Mouse (Mus musculus): ENCODE results near the gene Bmp6. TPM values are rescaled to one million over a fixed set of nuclear protein-coding genes. Genes with fewer than 3 reads are reported as not detected.

Gene Bmp6
- polyA plus RNA-seq, 1 experiment from 2014 or later, result 1.0 TPM

- H3K9ac ChIP-seq (ENCODE audit: low read length), result no peak overlapping the region
- no peak for ATAC-seq (ENCODE audit: insufficient read depth, low FRiP score)
- no peaks in the 10 kb centered on the region for H3K9me3 ChIP-seq (replicated peaks; ENCODE audit: control insufficient read depth, low read length)
- H3K4me1 ChIP-seq (ENCODE audit: control insufficient read depth, insufficient read depth, low read length), result peaks cover 5% of the 10 kb centered on the region
- WGBS, result 78% methylated on average over 10 of the region's 10 CpGs
- H3K4me2 ChIP-seq (ENCODE audit: low read depth, low read length), result no peak overlapping the region
- H3K36me3 ChIP-seq (ENCODE audit: control insufficient read depth, insufficient read depth, low read length), result no peaks in the 10 kb centered on the region
- no peak overlapping the region for H3K27ac ChIP-seq (ENCODE audit: low read length)
- no peak overlapping the region for H3K4me3 ChIP-seq (replicated peaks; ENCODE audit: low read length)
- H3K27me3 ChIP-seq (ENCODE audit: control insufficient read depth, insufficient read depth, low read length), result no peaks in the 10 kb centered on the region
Measured at GRCm38 (mm10) chr13:38533461-38533860, 188.6 kb downstream of the Bmp6 start.

DNA sequence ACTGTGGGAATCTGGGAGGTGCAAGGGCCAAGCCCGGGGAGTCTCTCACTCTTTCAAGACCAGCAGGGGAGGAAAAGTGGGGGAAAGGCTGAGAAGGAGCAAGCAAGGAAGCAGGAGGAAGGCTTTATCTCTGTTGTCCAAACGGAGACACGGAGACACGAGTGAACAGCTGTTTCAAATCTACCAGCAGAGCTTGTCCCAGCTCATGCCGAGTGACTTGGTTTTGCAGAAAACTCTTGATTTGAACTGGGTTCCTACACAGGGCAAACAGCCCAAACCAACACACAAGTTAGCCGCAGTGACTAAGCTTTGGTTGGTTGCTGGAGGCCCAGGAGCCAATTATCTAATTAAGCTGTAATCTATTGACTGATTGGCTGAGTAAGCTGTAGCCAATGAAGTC lies 189.1 kb downstream of the Bmp6 start:
- ATAC-seq (ENCODE audit: insufficient read depth, low FRiP score), result no peak
- 22% methylated on average over 6 of the region's 6 CpGs for WGBS
- H3K9ac ChIP-seq (ENCODE audit: low read length), result no peak overlapping the region
- no peaks in the 10 kb centered on the region; the same call in 1 of the 2 replicates for H3K4me1 ChIP-seq (ENCODE audit: control insufficient read depth, insufficient read depth, low read length)
- H3K9me3 ChIP-seq (replicated peaks; ENCODE audit: control insufficient read depth, low read length), result no peaks in the 10 kb centered on the region
- H3K36me3 ChIP-seq (ENCODE audit: control insufficient read depth, insufficient read depth, low read length), result no peaks in the 10 kb centered on the region
- H3K27ac ChIP-seq (ENCODE audit: low read length), result no peak overlapping the region
- no peak overlapping the region for H3K4me3 ChIP-seq (replicated peaks; ENCODE audit: low read length)
- no peaks in the 10 kb centered on the region for H3K27me3 ChIP-seq (ENCODE audit: control insufficient read depth, insufficient read depth, low read length)
- no peak overlapping the region for H3K4me2 ChIP-seq (ENCODE audit: low read depth, low read length)

DNA sequence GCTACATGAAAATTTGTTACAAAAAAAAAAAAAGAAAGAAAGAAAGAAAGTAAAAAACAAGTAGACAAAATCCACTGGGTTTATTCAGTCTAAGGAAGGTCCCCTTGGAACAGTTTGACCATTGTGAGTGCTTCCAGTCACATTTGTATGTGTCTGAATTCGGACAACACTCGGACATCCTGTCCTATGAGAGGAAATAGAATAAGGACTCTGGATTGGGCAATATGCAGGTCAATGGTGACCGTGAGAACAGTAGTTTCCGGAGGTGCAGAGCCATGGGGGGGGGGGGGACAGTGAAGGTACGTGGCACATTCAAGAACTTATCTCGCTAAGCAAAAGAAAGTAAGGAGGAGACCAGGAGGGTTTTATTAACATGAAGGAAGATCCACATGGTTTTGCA lies 189.8 kb downstream of the Bmp6 start:
- Histone ChIP-seq H3K9ac (ENCODE audit: low read length) (no peak overlapping the region), H3K4me3 (replicated peaks; ENCODE audit: low read length) (no peak overlapping the region), H3K36me3 (ENCODE audit: control insufficient read depth, insufficient read depth, low read length) (no peaks in the 10 kb centered on the region), H3K9me3 (replicated peaks; ENCODE audit: control insufficient read depth, low read length) (no peaks in the 10 kb centered on the region), H3K27ac (ENCODE audit: low read length) (no peak overlapping the region), H3K4me2 (ENCODE audit: low read depth, low read length) (no peak overlapping the region), H3K4me1 (ENCODE audit: control insufficient read depth, insufficient read depth, low read length) (no peaks in the 10 kb centered on the region; the same call in 1 of the 2 replicates), H3K27me3 (ENCODE audit: control insufficient read depth, insufficient read depth, low read length) (no peaks in the 10 kb centered on the region)
- 80% methylated on average over 6 of the region's 6 CpGs for WGBS
- ATAC-seq (ENCODE audit: insufficient read depth, low FRiP score), result no peak

- no peak for ATAC-seq (ENCODE audit: insufficient read depth, low FRiP score)
- Histone ChIP-seq H3K27ac (ENCODE audit: low read length) (no peak overlapping the region), H3K9me3 (replicated peaks; ENCODE audit: control insufficient read depth, low read length) (no peaks in the 10 kb centered on the region), H3K4me2 (ENCODE audit: low read depth, low read length) (no peak overlapping the region), H3K36me3 (ENCODE audit: control insufficient read depth, insufficient read depth, low read length) (no peaks in the 10 kb centered on the region), H3K4me1 (ENCODE audit: control insufficient read depth, insufficient read depth, low read length) (no peaks in the 10 kb centered on the region; the same call in 1 of the 2 replicates), H3K9ac (ENCODE audit: low read length) (no peak overlapping the region), H3K4me3 (replicated peaks; ENCODE audit: low read length) (no peak overlapping the region), H3K27me3 (ENCODE audit: control insufficient read depth, insufficient read depth, low read length) (no peaks in the 10 kb centered on the region)
Measured at GRCm38 (mm10) chr13:38537521-38537920, 192.6 kb downstream of the Bmp6 start.

GRCm38 (mm10) chr13:38539192-38539900 lies 194.4 kb downstream of the Bmp6 start:
- H3K4me1 ChIP-seq (ENCODE audit: control insufficient read depth, insufficient read depth, low read length), result no peaks in the 10 kb centered on the region
- H3K4me3 ChIP-seq (replicated peaks; ENCODE audit: low read length), result no peak overlapping the region
- WGBS, result 83% methylated on average over 7 of the region's 7 CpGs
- H3K9me3 ChIP-seq (replicated peaks; ENCODE audit: control insufficient read depth, low read length), result no peaks in the 10 kb centered on the region
- no peak overlapping the region for H3K27ac ChIP-seq (ENCODE audit: low read length)
- no peak overlapping the region for H3K9ac ChIP-seq (ENCODE audit: low read length)
- no peak overlapping the region for H3K4me2 ChIP-seq (ENCODE audit: low read depth, low read length)
- no peaks in the 10 kb centered on the region for H3K27me3 ChIP-seq (ENCODE audit: control insufficient read depth, insufficient read depth, low read length)
- ATAC-seq (ENCODE audit: insufficient read depth, low FRiP score), result no peak
- no peaks in the 10 kb centered on the region for H3K36me3 ChIP-seq (ENCODE audit: control insufficient read depth, insufficient read depth, low read length)

- Histone ChIP-seq H3K36me3 (ENCODE audit: control insufficient read depth, insufficient read depth, low read length) (no peaks in the 10 kb centered on the region), H3K27me3 (ENCODE audit: control insufficient read depth, insufficient read depth, low read length) (no peaks in the 10 kb centered on the region), H3K9ac (ENCODE audit: low read length) (no peak overlapping the region), H3K9me3 (replicated peaks; ENCODE audit: control insufficient read depth, low read length) (no peaks in the 10 kb centered on the region), H3K4me1 (ENCODE audit: control insufficient read depth, insufficient read depth, low read length) (no peaks in the 10 kb centered on the region), H3K27ac (ENCODE audit: low read length) (no peak overlapping the region), H3K4me2 (ENCODE audit: low read depth, low read length) (no peak overlapping the region), H3K4me3 (replicated peaks; ENCODE audit: low read length) (no peak overlapping the region)
- WGBS, result 86% methylated on average over 8 of the region's 8 CpGs
- ATAC-seq (ENCODE audit: insufficient read depth, low FRiP score), result no peak
Measured at GRCm38 (mm10) chr13:38543455-38544125, 198.7 kb downstream of the Bmp6 start.

DNA sequence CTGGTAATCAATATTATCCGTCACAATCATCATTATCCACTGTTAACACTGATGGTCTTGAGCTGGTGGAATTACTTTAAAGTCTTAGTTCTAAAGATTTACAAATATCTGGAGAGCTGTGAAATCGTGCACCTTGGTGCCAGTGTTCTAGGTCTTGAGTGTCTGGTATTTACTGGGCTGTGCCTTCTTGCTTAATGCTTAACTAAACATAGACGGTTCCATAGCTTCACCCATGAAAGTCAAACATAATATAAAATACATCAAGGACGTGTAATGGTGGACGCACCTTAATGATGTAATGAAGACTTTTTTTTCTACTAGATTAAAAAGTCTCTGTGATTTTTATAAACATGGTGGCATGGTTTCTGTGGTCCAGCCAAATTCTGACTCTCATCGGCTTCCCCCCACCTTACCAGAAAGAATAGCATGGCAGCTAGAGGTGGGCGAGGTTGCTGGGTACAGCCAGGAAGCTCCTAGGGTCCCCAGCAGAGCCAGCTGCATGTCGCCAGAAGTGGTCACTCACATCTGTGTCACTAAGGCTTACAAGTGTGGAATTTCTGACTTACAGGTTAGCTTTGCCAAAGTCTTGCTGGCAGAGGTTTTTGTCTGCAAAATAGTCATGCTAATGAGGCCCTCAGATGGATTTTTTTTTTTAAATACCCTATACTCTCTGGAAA lies 200.0 kb downstream of the Bmp6 start:
- ATAC-seq (ENCODE audit: insufficient read depth, low FRiP score), result no peak

DNA sequence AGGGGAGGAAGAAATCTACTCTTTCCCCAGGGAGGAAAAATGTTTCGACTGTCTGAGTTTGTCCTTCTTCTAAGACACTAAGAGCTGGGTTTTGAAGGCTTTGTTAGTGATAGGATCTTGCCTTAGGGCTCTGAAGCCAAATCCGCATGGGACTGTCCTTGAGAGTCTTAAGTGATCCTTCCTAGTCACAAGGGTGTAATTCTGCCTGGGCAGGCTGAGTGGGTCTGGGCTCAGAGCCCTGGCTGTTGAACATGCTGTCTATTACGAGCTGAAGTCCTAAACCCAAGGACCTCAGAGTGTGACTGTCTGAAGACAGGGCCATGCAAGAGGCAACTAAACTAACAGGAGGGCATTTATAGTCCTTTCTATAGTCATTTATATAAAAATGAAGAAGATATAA lies 200.6 kb downstream of the Bmp6 start:
- WGBS, result 62% methylated on average over 3 of the region's 3 CpGs
- H3K27ac ChIP-seq (ENCODE audit: low read length), result no peak overlapping the region
- no peaks in the 10 kb centered on the region for H3K9me3 ChIP-seq (replicated peaks; ENCODE audit: control insufficient read depth, low read length)
- no peak overlapping the region for H3K4me2 ChIP-seq (ENCODE audit: low read depth, low read length)
- ATAC-seq (ENCODE audit: insufficient read depth, low FRiP score), result no peak
- no peak overlapping the region for H3K9ac ChIP-seq (ENCODE audit: low read length)
- no peaks in the 10 kb centered on the region for H3K27me3 ChIP-seq (ENCODE audit: control insufficient read depth, insufficient read depth, low read length)
- H3K36me3 ChIP-seq (ENCODE audit: control insufficient read depth, insufficient read depth, low read length), result no peaks in the 10 kb centered on the region
- H3K4me1 ChIP-seq (ENCODE audit: control insufficient read depth, insufficient read depth, low read length), result no peaks in the 10 kb centered on the region
- H3K4me3 ChIP-seq (replicated peaks; ENCODE audit: low read length), result no peak overlapping the region

More for the DNA sequence above, 200.0 kb downstream of the Bmp6 start:
- Histone ChIP-seq H3K4me2 (ENCODE audit: low read depth, low read length) (no peak overlapping the region), H3K27me3 (ENCODE audit: control insufficient read depth, insufficient read depth, low read length) (no peaks in the 10 kb centered on the region), H3K4me3 (replicated peaks; ENCODE audit: low read length) (no peak overlapping the region), H3K4me1 (ENCODE audit: control insufficient read depth, insufficient read depth, low read length) (no peaks in the 10 kb centered on the region), H3K36me3 (ENCODE audit: control insufficient read depth, insufficient read depth, low read length) (no peaks in the 10 kb centered on the region), H3K9ac (ENCODE audit: low read length) (no peak overlapping the region), H3K9me3 (replicated peaks; ENCODE audit: control insufficient read depth, low read length) (no peaks in the 10 kb centered on the region), H3K27ac (ENCODE audit: low read length) (no peak overlapping the region)
- WGBS, result 70% methylated on average over 8 of the region's 8 CpGs

GRCm38 (mm10) chr13:38546754-38547153 lies 201.8 kb downstream of the Bmp6 start:
- Histone ChIP-seq H3K27ac (ENCODE audit: low read length) (no peak overlapping the region), H3K36me3 (ENCODE audit: control insufficient read depth, insufficient read depth, low read length) (no peaks in the 10 kb centered on the region), H3K4me2 (ENCODE audit: low read depth, low read length) (no peak overlapping the region), H3K27me3 (ENCODE audit: control insufficient read depth, insufficient read depth, low read length) (no peaks in the 10 kb centered on the region), H3K4me1 (ENCODE audit: control insufficient read depth, insufficient read depth, low read length) (no peaks in the 10 kb centered on the region), H3K9me3 (replicated peaks; ENCODE audit: control insufficient read depth, low read length) (no peaks in the 10 kb centered on the region), H3K4me3 (replicated peaks; ENCODE audit: low read length) (no peak overlapping the region), H3K9ac (ENCODE audit: low read length) (no peak overlapping the region)
- no peak for ATAC-seq (ENCODE audit: insufficient read depth, low FRiP score)
- 75% methylated on average over 4 of the region's 4 CpGs for WGBS
